In genomic region chr3:61344031-61344430, GRCm38 (mm10) we compare ENCODE assay signal across 19 mouse cellular contexts. TPM values are rescaled to one million over a fixed set of nuclear protein-coding genes. Genes with fewer than 3 reads are reported as not detected.
DNase-seq lines count a peak whose midpoint lies in the region; ATAC-seq lines count a peak whose summit lies in the region.
"Had no signal": no experiment of that assay in that cellular context is flagged by ENCODE, and none has a peak within 500 bp of the region (broad histone marks: within the 10 kb centered on the region; RNA-seq: fewer than 3 reads in every experiment).

No protein-coding gene starts in this region.

- H3K4me3 ChIP-seq in heart, embryonic 12.5 days = no peak overlapping the region
- H3K4me3 ChIP-seq: kidney, embryonic 15.5 days; limb, embryonic 15.5 days; lung, embryonic 15.5 days; neural tube, embryonic 12.5 days had no signal

- DNase-seq in heart, adult 8-10 months (ENCODE audit: low spot score) = no peak
- peak; percentile 12 for DNase-seq in lung, postnatal 25 days (ENCODE audit: low spot score)
- DNase-seq in lung, postnatal 4 days = no peak
- peak; percentile 5 for DNase-seq in yolk sac, embryonic 10.5 days (ENCODE audit: low spot score)
- DNase-seq in testis, postnatal 10 days (ENCODE audit: low spot score) = no peak
- DNase-seq in kidney, adult 11 months = no peak
- DNase-seq: adrenal gland, adult 2 months; cerebellum, postnatal 10 days; midbrain, embryonic 14.5 days; spleen, adult 18-20 months; thymus, postnatal 4 days had no signal

- WGBS in heart, embryonic 12.5 days = 59% methylated on average over 7 of the region's 7 CpGs

- peak; percentile 83 for ATAC-seq in heart, embryonic 12.5 days (ENCODE audit: insufficient number of reproducible peaks, low FRiP score)
- ATAC-seq in granulocyte monocyte progenitor cell, adult 5-6 weeks (replicated peaks; ENCODE audit: poor library complexity, severe bottlenecking) = peak; percentile 30; the same call in 1 of the 2 replicates
- ATAC-seq: CD4-positive, CD25-positive, alpha-beta regulatory T cell, adult 4 months; hindbrain, embryonic 16.5 days had no signal

- H3K4me2 ChIP-seq in heart, embryonic 12.5 days = no peak overlapping the region
- H3K4me2 ChIP-seq: kidney, embryonic 15.5 days; limb, embryonic 15.5 days; lung, embryonic 15.5 days; neural tube, embryonic 12.5 days had no signal

- H3K9me3 ChIP-seq in heart, embryonic 12.5 days (replicated peaks) = no peaks in the 10 kb centered on the region
- H3K9me3 ChIP-seq: kidney, embryonic 15.5 days; limb, embryonic 15.5 days; lung, embryonic 15.5 days; neural tube, embryonic 12.5 days had no signal

- H3K4me1 ChIP-seq in heart, embryonic 12.5 days (replicated peaks) = peaks cover 7% of the 10 kb centered on the region; the same call in 1 of the 2 replicates
- H3K4me1 ChIP-seq: kidney, embryonic 15.5 days; limb, embryonic 15.5 days; lung, embryonic 15.5 days; neural tube, embryonic 12.5 days had no signal

- H3K36me3 ChIP-seq in heart, embryonic 12.5 days = no peaks in the 10 kb centered on the region
- H3K36me3 ChIP-seq: kidney, embryonic 15.5 days; limb, embryonic 15.5 days; lung, embryonic 15.5 days; neural tube, embryonic 12.5 days had no signal

- H3K27me3 ChIP-seq in heart, embryonic 12.5 days (replicated peaks) = no peaks in the 10 kb centered on the region
- H3K27me3 ChIP-seq: kidney, embryonic 15.5 days; limb, embryonic 15.5 days; lung, embryonic 15.5 days; neural tube, embryonic 12.5 days had no signal

- no peak overlapping the region for H3K27ac ChIP-seq in heart, embryonic 12.5 days (ENCODE audit: poor library complexity, severe bottlenecking)
- H3K27ac ChIP-seq: kidney, embryonic 15.5 days; limb, embryonic 15.5 days; lung, embryonic 15.5 days; neural tube, embryonic 12.5 days had no signal

- H3K9ac ChIP-seq in heart, embryonic 12.5 days = no peak overlapping the region
- H3K9ac ChIP-seq: kidney, embryonic 15.5 days; limb, embryonic 15.5 days; lung, embryonic 15.5 days; neural tube, embryonic 12.5 days had no signal

RNA-seq across cellular contexts. Expression of gene Rap2b, which starts 17.4 kb away (rescaled TPM):
- 9.9 and 10.1 TPM in 2 replicates for polyA plus RNA-seq in heart, embryonic 12.5 days (2016; fragmentation: Nextera tagmentation; extraction: Ambion mirVana)
- 1 to 10 TPM; 2.0 to 2.8 (median 2.3) TPM for total RNA-seq in heart, adult 8-10 months (2022)
- 4.0 and 5.2 TPM in 2 replicates for total RNA-seq in granulocyte monocyte progenitor cell, adult 5-6 weeks (2014; fragmentation: Nextera tagmentation)
- 8.1 and 10.5 TPM in 2 replicates for total RNA-seq in granulocyte monocyte progenitor cell, adult 5-6 weeks (2017)

RNA-seq across cellular contexts. Expression of gene B430305J03Rik, which starts 21.7 kb away (rescaled TPM):
- not detected in 2 replicates for polyA plus RNA-seq in heart, embryonic 12.5 days (2016; fragmentation: Nextera tagmentation; extraction: Ambion mirVana)
- under 1 TPM in 2 of 4 experiments, not detected in 2; 0.06 to 0.09 TPM for total RNA-seq in heart, adult 8-10 months (2022)
- total RNA-seq in granulocyte monocyte progenitor cell, adult 5-6 weeks (2014; fragmentation: Nextera tagmentation) = 0.06 TPM in 1 of 2 replicates, not detected in the other
- total RNA-seq in granulocyte monocyte progenitor cell, adult 5-6 weeks (2017) = 0.15 and 0.34 TPM in 2 replicates
- polyA plus RNA-seq: CD4-positive, CD25-positive, alpha-beta regulatory T cell, adult 4 months; hindbrain, embryonic 16.5 days; kidney, embryonic 15.5 days; limb, embryonic 15.5 days; lung, embryonic 15.5 days; midbrain, embryonic 14.5 days; neural tube, embryonic 12.5 days had no signal

Comparison
In these comparisons a context has a peak if more than half of its experiments do, and no peak if none do; other contexts are left out.
1. DNase-seq: peak in lung, postnatal 25 days (single experiment) and yolk sac, embryonic 10.5 days (single experiment); none in heart, adult 8-10 months (single experiment), lung, postnatal 4 days (0 of 2), testis, postnatal 10 days (single experiment) and kidney, adult 11 months (single experiment).